Mouse (Mus musculus): Measurements from ENCODE around the gene Marc2.

The Marc2 gene

DNA sequence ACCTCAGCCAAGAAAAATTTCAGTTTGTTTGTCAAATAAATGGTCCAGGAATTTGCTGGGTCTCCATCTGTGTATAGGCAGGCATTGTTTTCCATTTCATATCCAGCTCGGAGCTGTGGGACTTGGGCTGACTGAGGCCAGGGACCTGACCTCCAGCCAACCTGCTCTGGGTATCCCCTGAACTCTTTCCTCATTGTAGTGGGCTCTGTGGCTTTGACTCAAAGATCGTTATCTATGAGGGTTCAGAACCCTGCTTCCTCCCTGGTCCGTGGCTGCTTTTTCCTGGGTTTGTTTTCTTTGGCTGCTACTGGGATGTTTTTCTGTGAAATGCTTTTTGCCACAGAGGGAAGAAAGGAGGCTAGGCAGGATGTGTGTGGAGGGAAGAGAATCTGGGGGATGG, 7.7 kb upstream of the Marc2 start:
- peak; percentile 57 for DNase-seq (ENCODE audit: inconsistent ontology term)

DNA sequence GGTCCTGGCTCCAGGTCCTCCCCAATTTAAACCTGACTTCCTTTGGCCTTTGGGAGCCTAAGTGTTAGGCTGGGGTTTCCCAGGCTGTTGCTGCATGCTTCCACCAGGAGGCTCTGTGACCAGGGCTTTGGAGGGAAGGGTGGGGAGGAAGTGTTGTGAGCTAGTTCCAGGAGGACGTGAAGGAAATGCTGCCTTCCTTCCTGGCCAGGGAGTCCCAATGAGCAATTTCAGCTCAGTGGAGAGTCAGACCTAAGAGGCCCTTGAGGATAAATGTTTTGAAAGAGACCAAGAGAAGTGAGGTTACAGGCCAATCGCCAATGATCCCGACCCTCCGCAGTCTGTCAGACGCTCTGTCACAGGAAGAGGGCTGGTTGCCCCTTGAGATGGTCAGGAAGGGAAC, 7.1 kb upstream of the Marc2 start:
- peak; percentile 64 for DNase-seq (ENCODE audit: inconsistent ontology term)

DNA sequence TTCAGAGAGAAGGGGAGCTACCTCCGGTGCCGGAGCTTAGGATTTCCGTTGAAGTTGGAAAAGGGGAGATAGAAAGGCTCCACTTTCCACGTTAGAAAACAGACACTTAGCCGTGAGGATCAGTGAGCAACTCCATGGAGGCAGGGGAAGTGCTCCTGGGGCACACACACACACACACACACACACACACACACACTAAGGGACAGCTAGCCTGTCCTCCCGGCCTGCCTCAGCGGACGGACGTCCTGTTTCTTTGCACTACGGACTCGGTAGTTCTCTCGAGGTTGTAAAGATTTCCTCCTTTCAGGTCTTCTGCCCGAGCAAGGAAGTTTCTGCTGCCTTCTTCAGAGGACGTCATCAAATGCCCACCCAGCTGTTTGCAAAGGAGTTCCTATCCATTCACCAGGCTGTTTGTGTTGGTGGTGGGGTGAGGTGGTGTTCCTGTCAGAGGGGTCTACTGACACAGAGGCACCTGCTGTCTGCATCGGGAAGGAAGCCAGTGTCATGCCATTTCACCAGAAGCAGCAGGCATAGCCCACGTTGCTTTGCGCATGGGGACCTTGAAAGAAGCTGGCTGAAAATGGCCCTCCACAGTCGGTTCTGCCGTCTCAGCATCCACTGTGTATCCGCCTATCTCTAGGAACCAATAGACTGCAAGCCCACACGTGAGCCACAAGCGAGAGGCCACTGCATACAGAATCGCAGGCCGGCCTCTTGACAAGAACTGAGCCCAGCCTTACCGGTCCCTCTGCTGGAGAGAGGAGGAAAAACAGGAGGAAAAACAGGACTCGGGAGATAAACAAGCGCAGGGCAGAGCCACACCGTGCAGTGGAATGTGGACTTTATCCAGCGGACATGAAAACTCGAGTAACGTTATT, 5.7 kb upstream of the Marc2 start:
- DNase-seq (ENCODE audit: inconsistent ontology term): peak; percentile 81

DNA sequence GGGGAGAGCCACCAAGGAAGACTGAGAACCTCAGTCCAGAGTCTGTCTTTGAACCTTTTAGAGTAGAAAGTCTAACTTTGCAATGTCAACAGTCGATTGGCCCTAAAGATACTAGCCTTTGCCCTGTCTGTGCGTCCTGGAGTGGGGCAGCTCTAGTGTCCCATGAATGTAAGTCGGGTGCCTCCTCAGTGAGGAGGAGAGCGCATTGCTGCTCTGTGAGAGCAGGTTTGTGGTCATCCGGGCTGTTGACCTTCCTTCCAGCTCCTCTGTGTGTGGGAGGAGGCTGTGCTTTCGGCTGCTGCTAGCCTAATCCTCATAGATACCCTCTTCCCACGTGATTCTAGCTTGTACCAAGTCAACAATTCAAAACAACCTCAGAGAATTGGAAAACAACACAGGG, 4.9 kb upstream of the Marc2 start:
- DNase-seq (ENCODE audit: inconsistent ontology term): no peak

DNA sequence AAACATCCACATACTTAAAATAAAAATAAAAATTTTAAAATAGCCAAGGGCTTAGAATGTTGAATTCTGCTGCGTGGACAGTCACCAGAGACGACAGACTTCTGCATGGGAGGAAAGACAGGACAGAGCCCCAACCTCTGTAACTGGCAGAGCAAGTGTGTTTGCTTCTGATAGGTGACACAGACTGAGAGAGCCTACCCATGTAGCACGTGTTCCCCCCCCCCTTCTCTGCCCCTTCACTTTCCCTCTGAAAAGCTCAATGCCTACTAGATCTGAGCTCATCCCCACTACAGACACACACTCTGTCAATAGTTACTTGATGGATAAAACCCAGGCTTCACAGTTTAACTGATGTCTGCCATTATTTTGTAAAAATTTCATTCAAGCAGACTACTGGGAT, 722 bp upstream of the Marc2 start:
- DNase-seq (ENCODE audit: inconsistent ontology term): no peak

DNA sequence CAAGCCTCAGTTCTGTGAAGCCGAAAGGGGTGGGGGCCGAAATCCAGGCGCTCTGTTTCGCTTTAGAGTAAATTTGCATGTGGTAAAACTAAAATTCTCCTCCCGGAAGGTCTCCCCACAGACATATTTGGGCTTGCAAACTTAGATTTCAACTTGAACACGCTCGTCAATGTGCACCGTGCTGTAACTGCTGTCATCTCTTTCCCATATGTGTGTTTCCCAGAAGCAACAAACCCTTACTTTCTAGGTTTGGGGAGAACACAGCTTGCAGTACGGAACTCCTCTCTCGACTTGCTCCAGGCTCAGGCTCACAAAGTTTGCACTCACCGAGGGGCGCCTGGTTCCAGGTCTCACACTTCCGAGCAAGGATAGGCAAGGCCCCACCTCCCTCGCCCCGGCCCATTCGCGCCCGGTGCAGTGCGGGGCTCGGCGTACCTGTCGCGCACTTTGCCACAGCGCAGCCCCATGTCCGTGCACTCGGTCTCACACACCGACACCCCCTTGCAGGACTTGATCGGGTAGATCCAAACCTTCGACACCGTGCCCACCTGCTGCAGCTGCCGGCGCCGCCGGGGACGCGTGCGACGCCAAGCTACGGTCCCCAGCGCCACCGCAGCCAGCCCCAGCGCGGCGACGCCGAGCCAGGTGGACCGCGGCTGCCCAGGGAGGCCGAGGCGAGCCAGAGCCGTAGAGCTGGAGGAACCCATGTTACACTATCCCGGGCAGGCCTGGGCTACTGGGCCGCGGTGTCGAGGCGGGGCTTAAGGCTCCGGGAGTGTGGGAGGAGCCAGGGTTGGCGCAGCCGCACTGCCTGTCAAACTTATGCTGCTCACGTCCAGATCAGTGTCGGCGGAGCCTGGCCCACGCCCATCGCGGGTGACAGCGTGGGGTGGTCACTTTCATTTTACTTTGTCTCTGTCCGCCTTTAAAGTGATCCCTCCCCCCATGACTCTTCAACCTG, 860 bp downstream of the Marc2 start:
- peak; percentile 95 for DNase-seq (ENCODE audit: inconsistent ontology term)

DNA sequence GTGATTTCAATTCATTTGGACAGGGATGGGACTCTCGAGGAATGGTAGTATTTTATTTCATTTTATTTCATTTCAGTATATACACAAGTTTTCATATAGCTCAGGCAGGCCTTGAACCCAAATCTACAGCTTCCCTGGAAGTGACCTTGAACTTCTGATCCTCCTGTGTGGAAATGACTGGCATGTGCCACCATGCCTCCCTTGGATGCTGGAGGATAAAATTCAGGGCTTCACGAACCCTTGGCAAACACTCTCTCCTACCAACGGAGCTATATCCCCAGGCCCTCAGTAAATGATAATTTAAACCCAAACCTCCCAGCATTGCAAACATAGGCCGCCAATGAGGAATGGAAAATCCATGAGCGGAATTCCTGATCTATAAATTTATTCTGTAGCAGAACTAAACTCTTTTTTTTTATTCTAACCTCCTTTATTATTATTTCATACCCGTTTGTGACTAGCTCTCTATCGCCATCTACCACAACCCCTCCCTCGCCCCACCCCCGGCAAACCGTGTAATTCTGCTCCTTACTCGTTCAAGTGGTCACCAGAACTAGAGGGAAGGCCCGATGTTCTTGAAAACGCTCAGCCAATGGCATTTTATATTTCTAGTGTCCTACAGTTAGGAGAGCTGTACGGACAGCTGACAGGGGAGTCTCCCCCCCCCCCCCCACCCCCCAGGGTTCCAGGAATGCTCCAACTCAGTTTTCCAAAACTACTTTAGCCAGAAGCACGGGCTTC, 1.8 kb downstream of the Marc2 start:
- DNase-seq (ENCODE audit: inconsistent ontology term): peak; percentile 73

DNA sequence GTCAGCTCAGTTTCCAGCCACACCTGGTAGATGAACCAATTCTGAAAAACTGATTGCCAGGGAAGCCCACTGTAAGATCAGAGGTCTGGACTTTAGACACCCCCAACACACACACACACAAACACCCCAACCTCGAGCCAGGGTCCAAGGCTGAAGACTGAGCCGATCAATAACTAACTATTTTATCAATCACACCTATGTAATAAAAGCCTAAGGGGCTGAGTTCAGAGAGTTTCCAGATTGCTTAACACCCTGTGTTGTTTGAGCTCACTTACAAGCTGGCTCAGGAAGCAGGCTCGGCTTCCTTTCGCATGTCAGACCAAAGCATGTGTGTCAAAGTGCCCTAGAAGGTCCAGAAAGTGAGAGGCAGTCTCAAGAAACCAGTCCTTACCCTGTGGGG, 8.6 kb downstream of the Marc2 start:
- DNase-seq (ENCODE audit: inconsistent ontology term): no peak

DNA sequence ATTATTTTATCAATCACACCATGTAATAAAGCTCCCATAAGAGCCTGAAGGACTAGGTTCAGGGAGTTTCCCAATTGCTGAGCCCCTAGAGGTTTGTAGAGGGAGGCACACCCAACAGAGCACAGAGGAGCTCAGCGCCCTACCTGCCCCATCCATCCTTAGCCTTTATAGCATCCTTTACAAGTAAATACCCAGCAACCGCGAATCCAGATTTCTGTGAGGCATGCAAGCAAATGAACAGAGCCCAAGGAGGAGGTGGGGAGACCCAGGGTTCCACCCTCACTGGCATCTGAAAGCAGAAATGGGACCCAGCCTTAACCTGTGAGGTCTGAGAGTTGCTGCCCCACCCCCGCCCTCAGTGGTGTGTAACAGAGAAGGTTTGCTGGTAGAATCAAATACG, 9.9 kb downstream of the Marc2 start:
- no peak for DNase-seq (ENCODE audit: inconsistent ontology term)

DNA sequence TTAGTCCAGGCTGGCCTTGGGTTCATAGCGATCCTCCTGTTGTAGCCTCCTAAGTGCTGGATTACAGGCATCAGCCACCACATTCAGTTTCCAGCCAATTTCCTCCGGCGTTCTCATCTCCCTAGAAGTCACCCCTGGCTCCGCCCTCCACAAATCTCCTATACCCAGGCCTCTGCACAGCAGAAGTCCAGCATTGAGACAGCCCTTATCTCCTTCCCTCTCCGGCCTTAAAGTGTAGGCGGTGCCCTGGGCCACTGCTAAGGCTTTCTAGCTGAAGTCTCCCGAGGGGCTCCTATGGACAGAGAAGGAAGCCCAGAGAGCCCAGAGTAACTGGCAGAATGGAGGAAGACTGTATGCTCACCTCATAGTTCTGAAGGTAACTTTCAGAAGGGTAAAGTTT, 12.8 kb downstream of the Marc2 start:
- no peak for DNase-seq (ENCODE audit: inconsistent ontology term)

DNA sequence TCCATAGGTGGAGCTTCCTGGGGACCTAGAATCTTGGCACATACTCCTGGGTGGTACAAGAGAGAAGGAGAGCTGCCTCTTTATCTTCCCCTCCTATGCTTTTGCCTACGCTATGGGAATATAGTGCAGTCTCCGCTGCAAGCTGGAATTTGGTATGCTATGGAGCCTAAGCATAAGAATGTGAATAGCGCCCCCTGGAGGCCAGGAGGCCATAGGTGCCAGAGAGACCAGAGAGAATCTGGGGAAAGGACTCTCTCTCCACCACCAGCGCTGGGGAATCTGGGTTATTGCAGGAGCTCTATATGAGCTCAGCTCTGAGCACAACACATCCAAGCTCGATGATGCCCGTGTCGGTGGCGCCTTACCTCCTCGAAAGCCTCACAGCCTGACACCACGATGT, 14.0 kb downstream of the Marc2 start:
- no peak for DNase-seq (ENCODE audit: inconsistent ontology term)

DNA sequence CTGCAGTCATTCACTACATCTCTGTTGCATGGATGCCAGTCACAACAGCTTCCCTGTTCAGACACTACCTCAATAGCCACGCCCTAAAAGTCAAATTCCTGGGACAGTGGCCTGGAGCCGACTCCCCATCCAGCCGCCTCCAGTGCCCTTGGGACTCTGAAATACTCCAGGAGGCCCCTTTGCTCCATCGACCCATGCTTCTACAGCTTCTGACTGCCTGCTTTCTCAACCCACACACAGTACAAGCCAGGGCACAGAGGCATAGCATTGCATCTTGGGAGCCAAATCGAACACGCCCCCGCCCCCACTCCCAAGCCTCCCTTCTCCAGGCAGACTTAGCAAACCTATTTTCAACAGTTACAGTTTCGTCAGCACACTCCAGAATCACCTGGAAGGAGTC, 16.4 kb downstream of the Marc2 start:
- no peak for DNase-seq (ENCODE audit: inconsistent ontology term)

DNA sequence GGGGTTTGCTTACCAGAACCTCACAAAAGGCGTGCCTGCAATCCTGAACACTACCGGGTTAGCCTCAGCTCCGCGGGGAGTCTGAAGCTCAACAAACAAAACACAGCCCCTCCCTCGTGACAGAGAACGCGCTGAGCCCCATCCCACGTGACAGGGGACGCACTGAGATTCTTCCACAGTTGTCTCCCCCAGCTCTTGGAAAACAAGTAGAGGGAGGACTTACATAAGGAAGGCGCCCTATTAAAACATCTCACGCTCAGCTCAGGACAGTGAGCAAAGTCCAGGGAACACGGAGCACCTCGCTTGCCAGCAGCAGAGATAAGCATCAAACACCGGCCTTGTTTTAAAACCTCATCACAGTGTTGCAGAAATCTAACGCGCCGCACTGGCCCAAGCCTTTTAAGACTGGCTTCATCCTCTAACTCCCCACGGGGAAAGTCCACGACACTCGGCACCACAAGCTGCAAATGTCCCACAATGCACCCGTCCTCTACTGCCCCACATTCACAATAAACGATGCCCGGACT, 19.0 kb downstream of the Marc2 start:
- DNase-seq (ENCODE audit: inconsistent ontology term): peak; percentile 36

DNA sequence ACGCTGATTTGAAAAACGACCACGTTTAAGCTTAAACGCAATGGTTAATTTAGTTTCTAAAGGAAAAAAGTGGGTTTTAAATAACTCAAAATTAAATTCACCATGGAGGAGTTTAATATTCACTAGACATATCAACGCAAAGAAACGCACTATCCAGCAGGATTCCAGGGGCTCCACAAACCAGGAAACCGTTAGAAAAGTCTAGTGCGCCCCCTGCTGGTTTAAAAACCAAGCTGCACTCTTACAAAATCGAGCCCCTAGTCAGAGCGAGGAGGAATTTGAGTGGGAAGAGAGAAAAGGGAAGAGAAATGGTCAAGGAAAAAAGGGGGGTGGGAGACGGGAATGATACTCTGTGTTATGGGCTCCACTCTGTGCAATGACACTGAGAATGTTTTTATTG, 21.2 kb downstream of the Marc2 start:
- no peak for DNase-seq (ENCODE audit: inconsistent ontology term)

DNA sequence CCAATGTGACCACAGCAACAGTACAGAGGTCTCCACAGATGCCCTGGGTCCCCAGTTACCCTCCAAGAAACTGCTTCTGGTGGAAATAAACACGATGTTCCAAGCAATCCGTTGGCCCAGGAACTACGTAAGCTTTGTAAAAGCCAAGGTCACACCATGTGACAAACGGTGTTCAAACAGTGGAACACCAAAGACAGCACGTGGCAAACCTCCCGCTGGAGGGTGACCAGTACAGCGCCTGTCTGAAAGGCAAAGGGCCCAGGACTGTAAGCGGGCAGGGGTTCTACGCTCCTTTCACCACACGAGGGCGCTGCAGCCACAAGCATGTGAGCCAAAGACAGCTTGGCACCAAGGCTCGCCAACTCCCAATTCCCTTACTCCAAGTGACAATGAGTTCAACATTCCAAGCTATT, 21.8 kb downstream of the Marc2 start:
- DNase-seq (ENCODE audit: inconsistent ontology term): peak; percentile 90

DNA sequence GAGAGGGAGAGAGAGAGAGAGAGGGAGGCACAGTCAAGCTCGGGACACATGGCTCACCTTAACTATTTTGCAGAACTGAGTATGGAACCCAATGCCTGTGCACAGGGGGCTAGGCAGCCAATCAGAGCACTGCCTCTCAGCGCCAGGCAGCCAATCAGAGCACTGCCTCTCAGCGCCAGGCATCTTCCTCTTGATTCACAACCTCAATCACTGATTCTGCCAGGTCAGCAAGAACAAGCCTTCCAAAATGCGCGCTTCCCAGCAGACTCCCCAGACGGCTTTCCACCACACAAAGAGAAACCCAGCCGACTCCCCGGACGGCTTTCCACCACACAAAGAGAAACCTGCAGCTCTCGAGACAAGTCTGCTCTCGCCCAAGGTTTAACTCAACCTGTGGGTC, 23.6 kb downstream of the Marc2 start:
- no peak for DNase-seq (ENCODE audit: inconsistent ontology term)

DNA sequence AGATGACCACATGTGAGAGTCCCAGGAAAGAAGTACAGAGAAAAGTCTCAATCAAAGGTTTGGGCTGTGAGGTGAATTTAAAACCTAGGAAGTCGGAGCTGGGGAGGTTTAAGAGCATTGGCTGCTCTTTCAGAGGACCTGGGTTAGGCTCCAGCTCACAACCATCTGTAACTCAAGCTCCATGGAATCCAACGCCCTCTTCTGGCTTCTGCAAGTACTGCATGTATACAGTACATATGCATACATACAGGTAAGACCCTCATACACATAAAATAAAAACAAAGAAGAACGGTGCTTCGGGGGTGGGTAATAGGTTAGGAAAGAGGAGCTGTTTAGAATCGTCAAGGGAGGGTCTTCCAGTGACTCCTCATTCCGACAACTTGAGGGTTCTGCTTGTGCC, 28.5 kb downstream of the Marc2 start:
- DNase-seq (ENCODE audit: inconsistent ontology term): no peak

DNA sequence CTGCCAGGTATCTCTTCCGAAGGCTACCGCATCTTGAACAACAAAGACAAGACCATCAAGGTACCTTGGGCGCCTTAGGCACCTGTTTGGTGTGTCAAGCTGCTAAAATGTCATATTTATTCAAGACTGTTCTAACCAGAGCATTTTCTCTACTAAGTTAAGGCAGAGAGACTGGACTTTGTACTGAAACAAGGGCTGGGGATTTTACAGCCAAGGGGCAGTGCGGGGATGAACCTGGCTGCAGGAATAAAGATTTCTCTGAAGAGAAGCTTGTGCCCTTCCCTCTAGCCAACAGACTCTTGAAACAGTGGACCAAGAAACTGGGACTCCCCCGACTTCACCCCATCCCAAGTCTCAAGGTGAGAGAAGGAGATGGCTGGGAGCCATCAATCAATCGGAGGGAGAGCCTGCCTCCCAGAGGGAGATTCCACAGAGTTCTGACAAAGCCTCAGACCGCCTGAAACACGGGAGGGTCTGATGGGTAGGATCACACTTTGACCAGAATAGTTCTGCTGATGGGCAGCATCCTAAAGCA, 34.5 kb downstream of the Marc2 start:
- DNase-seq (ENCODE audit: inconsistent ontology term): no peak

DNA sequence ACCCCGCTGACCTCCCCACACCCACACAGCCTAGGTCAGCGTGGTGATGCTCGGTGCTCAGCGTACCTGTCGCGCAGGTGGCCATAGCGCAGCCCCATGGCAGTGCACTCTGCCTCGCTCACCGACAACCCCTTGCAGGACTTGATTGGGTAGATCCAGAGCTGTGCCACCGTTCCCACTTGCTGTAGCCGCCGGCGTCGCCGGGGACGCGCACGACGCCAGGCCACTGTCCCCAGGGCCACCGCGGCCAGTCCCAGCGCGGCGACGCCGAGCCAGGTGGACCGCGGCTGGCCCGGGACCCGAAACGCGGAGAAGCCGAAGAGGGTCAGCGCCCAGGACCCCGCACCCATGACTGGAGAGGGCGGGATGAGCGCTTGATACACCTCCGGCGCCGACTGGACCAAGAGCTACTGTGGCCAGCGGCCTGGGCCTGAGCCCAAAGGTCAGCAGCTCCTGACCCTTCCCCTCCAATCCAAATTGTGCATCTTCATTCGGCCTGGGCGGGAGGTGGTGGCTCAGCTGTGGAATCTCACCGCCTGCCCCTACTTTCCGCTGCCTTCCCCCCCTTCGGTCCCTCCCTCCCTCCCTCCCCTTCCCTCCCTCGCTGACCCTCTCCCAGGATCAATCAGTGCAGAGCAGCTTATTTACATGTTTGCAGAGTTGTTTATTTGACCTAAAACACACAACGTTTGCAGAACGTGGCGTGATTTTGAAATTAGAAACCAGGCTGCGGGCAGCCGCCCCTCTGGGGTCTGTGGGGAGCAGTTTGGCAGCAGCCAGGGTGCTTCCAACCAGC, 35.3 kb downstream of the Marc2 start, which contains the start of gene Marc1:
TSS of gene Marc1 (minus strand) at position 534 of the 796 bp plus-strand sequence.
- no peak for DNase-seq (ENCODE audit: inconsistent ontology term)

DNA sequence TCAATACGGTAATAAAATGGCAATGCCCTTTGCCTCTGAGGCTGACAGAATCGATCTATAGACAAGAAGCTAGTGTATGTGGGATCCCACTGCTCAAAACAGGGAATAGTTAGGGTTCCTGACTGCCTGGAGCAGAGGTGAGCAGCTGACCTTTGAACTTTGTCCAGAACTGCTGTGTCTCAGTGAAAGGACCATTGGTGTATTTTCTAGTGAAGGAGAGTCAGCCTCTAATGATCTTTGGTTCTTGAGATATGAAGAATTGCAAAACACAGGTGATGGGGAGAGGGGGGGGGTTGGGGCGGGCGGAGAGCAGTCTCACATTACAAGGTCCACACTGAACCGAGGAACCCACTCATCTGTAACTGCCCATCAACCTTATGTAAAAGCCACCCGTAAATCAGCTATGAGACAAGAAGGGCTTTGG, 36.7 kb downstream of the Marc2 start:
- DNase-seq (ENCODE audit: inconsistent ontology term): no peak
